12 mouse cellular contexts compared by ENCODE assay signal in the genomic region with DNA sequence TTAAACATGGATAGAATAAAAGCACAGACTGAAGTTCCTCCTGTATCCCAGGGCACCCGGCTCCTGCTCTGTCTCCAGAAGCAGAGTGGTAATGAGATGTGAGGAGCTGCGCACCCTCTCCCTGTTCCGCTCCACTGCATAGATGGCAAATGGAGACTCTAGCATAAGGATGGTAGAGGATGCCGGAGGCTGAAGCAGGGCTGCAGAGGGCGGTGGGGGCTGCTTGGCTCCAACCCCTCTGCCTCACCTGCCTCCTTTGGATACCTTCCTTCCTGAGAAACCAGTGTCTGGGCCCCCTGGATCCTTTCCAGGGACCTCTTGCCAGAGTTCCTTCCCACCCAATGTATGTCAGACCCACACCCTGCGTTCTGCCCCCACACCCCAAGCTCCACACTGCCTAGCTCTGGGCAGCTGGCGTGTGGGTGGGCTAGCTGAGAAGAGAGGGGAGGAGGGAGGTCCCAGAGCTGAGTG. TPM values are rescaled to one million over a fixed set of nuclear protein-coding genes. Genes with fewer than 3 reads are reported as not detected.
A peak's percentile ranks its signal among the peaks of the same experiment; 100 is the strongest.
DNase-seq lines count a peak whose midpoint lies in the region; ATAC-seq lines count a peak whose summit lies in the region.
"Had no signal": no experiment of that assay in that cellular context is flagged by ENCODE, and none has a peak within 500 bp of the region (broad histone marks: within the 10 kb centered on the region; RNA-seq: fewer than 3 reads in every experiment).

No protein-coding gene starts in this region.

- H3K36me3 ChIP-seq in hindbrain, embryonic 14.5 days (replicated peaks; ENCODE audit: control insufficient read depth, insufficient read depth) = peaks cover 39% of the 10 kb centered on the region
- peaks cover 32% of the 10 kb centered on the region for H3K36me3 ChIP-seq in midbrain, embryonic 12.5 days

- H3K4me3 ChIP-seq in hindbrain, embryonic 14.5 days (replicated peaks; ENCODE audit: low read length) = peak overlapping the region; percentile 13
- H3K4me3 ChIP-seq in midbrain, embryonic 12.5 days = 0 out of 2 replicates have a peak overlapping the region, but pooled peaks have one; percentile 6
- H3K4me3 ChIP-seq: limb, embryonic 13.5 days had no signal

- 0 out of 2 replicates have a peak, but pooled peaks cover 5% of the 10 kb centered on the region for H3K27me3 ChIP-seq in hindbrain, embryonic 14.5 days (ENCODE audit: control insufficient read depth, insufficient read depth, low read length)
- peaks cover 38% of the 10 kb centered on the region for H3K27me3 ChIP-seq in midbrain, embryonic 12.5 days

- H3K9me3 ChIP-seq in hindbrain, embryonic 14.5 days (ENCODE audit: control insufficient read depth, low read length) = no peaks in the 10 kb centered on the region
- no peaks in the 10 kb centered on the region for H3K9me3 ChIP-seq in midbrain, embryonic 12.5 days
- H3K9me3 ChIP-seq: limb, embryonic 13.5 days had no signal

- 64% methylated on average over 7 of the region's 7 CpGs for WGBS in hindbrain, embryonic 14.5 days
- 78% methylated on average over 7 of the region's 7 CpGs for WGBS in midbrain, embryonic 12.5 days

- peak overlapping the region; percentile 33; the same call in 1 of the 2 replicates for H3K27ac ChIP-seq in hindbrain, embryonic 14.5 days
- no peak overlapping the region for H3K27ac ChIP-seq in midbrain, embryonic 12.5 days (replicated peaks)
- H3K27ac ChIP-seq: kidney, postnatal 0 days; limb, embryonic 13.5 days had no signal

- DNase-seq in cerebellum, postnatal 10 days = peak; percentile 57
- DNase-seq in cerebellum, adult 11 months = no peak
- DNase-seq in brain, adult 2 months (ENCODE audit: low read depth, low spot score) = peak; percentile 77
- DNase-seq in hindbrain, embryonic 14.5 days (ENCODE audit: low spot score) = no peak
- DNase-seq in urinary bladder, postnatal 25 days (ENCODE audit: low spot score) = no peak
- no peak for DNase-seq in thymus, postnatal 0 days (ENCODE audit: low spot score)
- DNase-seq: heart, postnatal 14 days; lung, postnatal 4 days had no signal

- H3K4me2 ChIP-seq in hindbrain, embryonic 14.5 days (replicated peaks) = peak overlapping the region; percentile 89
- H3K4me2 ChIP-seq in midbrain, embryonic 12.5 days (replicated peaks) = peak overlapping the region; percentile 63
- H3K4me2 ChIP-seq: limb, embryonic 13.5 days had no signal

- H3K4me1 ChIP-seq in hindbrain, embryonic 14.5 days (replicated peaks; ENCODE audit: control insufficient read depth, insufficient read depth, low read length) = peaks cover 50% of the 10 kb centered on the region
- peaks cover 73% of the 10 kb centered on the region for H3K4me1 ChIP-seq in midbrain, embryonic 12.5 days

- ATAC-seq in hindbrain, embryonic 14.5 days (ENCODE audit: low FRiP score) = no peak
- ATAC-seq in midbrain, embryonic 12.5 days (ENCODE audit: low FRiP score, low read depth) = no peak
- ATAC-seq in megakaryocyte, adult 5-6 weeks (ENCODE audit: poor library complexity, severe bottlenecking) = no peak

- H3K9ac ChIP-seq in hindbrain, embryonic 14.5 days = peak overlapping the region; percentile 96
- peak overlapping the region; percentile 7; the same call in 1 of the 2 replicates for H3K9ac ChIP-seq in midbrain, embryonic 12.5 days (replicated peaks)
- H3K9ac ChIP-seq: limb, embryonic 13.5 days had no signal

RNA-seq across cellular contexts. Expression of a gene that starts 3.5 kb away (rescaled TPM):
- 106 TPM in 2 replicates for polyA plus RNA-seq in hindbrain, embryonic 14.5 days (2014; fragmentation: Nextera tagmentation; extraction: Ambion mirVana)
- polyA plus RNA-seq in midbrain, embryonic 12.5 days (2016; fragmentation: Nextera tagmentation; extraction: Ambion mirVana) = 117 and 133 TPM in 2 replicates
- not detected in 2 replicates for total RNA-seq in megakaryocyte, adult 5-6 weeks (2015)
- total RNA-seq in megakaryocyte, adult 5-6 weeks (2017) = not detected in 2 replicates
- polyA plus RNA-seq in thymus, postnatal 0 days (2015; fragmentation: Nextera tagmentation; extraction: Ambion mirVana) = 1.1 and 1.4 TPM in 2 replicates

RNA-seq across cellular contexts. Expression of a gene that starts 11.0 kb away (rescaled TPM):
- polyA plus RNA-seq in hindbrain, embryonic 14.5 days (2014; fragmentation: Nextera tagmentation; extraction: Ambion mirVana) = 154 and 157 TPM in 2 replicates
- 163 and 173 TPM in 2 replicates for polyA plus RNA-seq in midbrain, embryonic 12.5 days (2016; fragmentation: Nextera tagmentation; extraction: Ambion mirVana)
- total RNA-seq in megakaryocyte, adult 5-6 weeks (2015) = 41.5 and 47.5 TPM in 2 replicates
- 20.5 and 22.8 TPM in 2 replicates for total RNA-seq in megakaryocyte, adult 5-6 weeks (2017)
- 97.8 and 107 TPM in 2 replicates for polyA plus RNA-seq in thymus, postnatal 0 days (2015; fragmentation: Nextera tagmentation; extraction: Ambion mirVana)

RNA-seq across cellular contexts. Expression of a gene that starts 30.7 kb away (rescaled TPM):
- polyA plus RNA-seq in hindbrain, embryonic 14.5 days (2014; fragmentation: Nextera tagmentation; extraction: Ambion mirVana) = 1.6 and 3.3 TPM in 2 replicates
- polyA plus RNA-seq in midbrain, embryonic 12.5 days (2016; fragmentation: Nextera tagmentation; extraction: Ambion mirVana) = 26.7 and 30.4 TPM in 2 replicates
- total RNA-seq in megakaryocyte, adult 5-6 weeks (2015) = 3.3 and 8.2 TPM in 2 replicates
- total RNA-seq in megakaryocyte, adult 5-6 weeks (2017) = 3.3 and 7.2 TPM in 2 replicates
- polyA plus RNA-seq in thymus, postnatal 0 days (2015; fragmentation: Nextera tagmentation; extraction: Ambion mirVana) = 0.48 and 0.53 TPM in 2 replicates

RNA-seq across cellular contexts. Expression of a gene that starts 33.4 kb away (rescaled TPM):
- polyA plus RNA-seq in hindbrain, embryonic 14.5 days (2014; fragmentation: Nextera tagmentation; extraction: Ambion mirVana) = 52.4 and 63.6 TPM in 2 replicates
- 67.0 and 82.7 TPM in 2 replicates for polyA plus RNA-seq in midbrain, embryonic 12.5 days (2016; fragmentation: Nextera tagmentation; extraction: Ambion mirVana)
- total RNA-seq in megakaryocyte, adult 5-6 weeks (2015) = 509 and 566 TPM in 2 replicates
- 201 and 225 TPM in 2 replicates for total RNA-seq in megakaryocyte, adult 5-6 weeks (2017)
- 86.4 and 90.6 TPM in 2 replicates for polyA plus RNA-seq in thymus, postnatal 0 days (2015; fragmentation: Nextera tagmentation; extraction: Ambion mirVana)

RNA-seq across cellular contexts. Expression of a gene that starts 50.8 kb away (rescaled TPM):
- polyA plus RNA-seq in hindbrain, embryonic 14.5 days (2014; fragmentation: Nextera tagmentation; extraction: Ambion mirVana) = 30.9 and 40.4 TPM in 2 replicates
- 17.6 and 18.0 TPM in 2 replicates for polyA plus RNA-seq in midbrain, embryonic 12.5 days (2016; fragmentation: Nextera tagmentation; extraction: Ambion mirVana)
- total RNA-seq in megakaryocyte, adult 5-6 weeks (2015) = 0.09 TPM in 1 of 2 replicates, not detected in the other
- total RNA-seq in megakaryocyte, adult 5-6 weeks (2017) = not detected in 2 replicates
- polyA plus RNA-seq in thymus, postnatal 0 days (2015; fragmentation: Nextera tagmentation; extraction: Ambion mirVana) = 0.42 and 0.79 TPM in 2 replicates

Comparison
In these comparisons a context has a peak if more than half of its experiments do, and no peak if none do; other contexts are left out.
1. DNase-seq: peak in cerebellum, postnatal 10 days (2 of 2) and brain, adult 2 months (single experiment); none in cerebellum, adult 11 months (single experiment), hindbrain, embryonic 14.5 days (single experiment), urinary bladder, postnatal 25 days (single experiment) and thymus, postnatal 0 days (single experiment).
2. RNA of a gene that starts 3.5 kb away (polyA plus RNA-seq): 117 to 133 TPM in midbrain, embryonic 12.5 days and 106 TPM in hindbrain, embryonic 14.5 days; 1.1 to 1.4 TPM in thymus, postnatal 0 days; every median in the first group is over 10 times any median in the second.